Mouse (Mus musculus): Measurements from ENCODE around the gene Ahnak2. TPM values are rescaled to one million over a fixed set of nuclear protein-coding genes. Genes with fewer than 3 reads are reported as not detected.

The Ahnak2 gene
- polyA plus RNA-seq, 1 experiment, result 24.4 TPM

DNA sequence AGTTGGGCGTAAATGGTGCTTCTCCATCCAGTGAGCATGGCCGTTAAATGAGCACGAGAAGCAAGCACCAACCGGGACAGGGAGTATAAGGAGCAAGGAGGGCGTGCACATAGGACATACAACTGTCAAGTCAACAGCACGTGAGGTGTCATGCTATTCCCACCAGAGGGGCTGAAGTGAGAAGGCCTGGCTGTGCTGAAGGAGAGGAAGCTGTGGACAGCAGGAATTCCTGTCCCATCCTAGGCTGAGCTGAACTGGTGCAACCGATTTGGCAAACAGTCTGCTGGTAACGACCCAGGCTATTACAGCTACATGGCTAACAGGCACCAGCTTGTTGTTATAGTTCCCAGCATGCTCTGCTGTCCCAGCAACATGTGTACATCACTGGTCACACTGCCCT, 11.4 kb downstream of the Ahnak2 start:
- Histone ChIP-seq H3ac (ENCODE audit: control insufficient read depth, insufficient read length) (no peak overlapping the region), H3K27me3 (ENCODE audit: control insufficient read depth, insufficient read depth, insufficient read length) (no peaks in the 10 kb centered on the region), H3K4me2 (ENCODE audit: low read depth) (no peak overlapping the region), H3K4me3 (no peak overlapping the region), H3K36me3 (ENCODE audit: control insufficient read depth, insufficient read depth) (peaks cover 16% of the 10 kb centered on the region), H3K79me2 (ENCODE audit: control insufficient read depth, insufficient read depth) (peaks cover 34% of the 10 kb centered on the region)
- TF ChIP-seq E2F4 (IDR thresholded peaks at IDR 0.05; ENCODE audit: insufficient read depth) (no peak), POLR2AphosphoS2 (IDR thresholded peaks at IDR 0.05; ENCODE audit: insufficient read length, low read depth) (peak; percentile 7)

DNA sequence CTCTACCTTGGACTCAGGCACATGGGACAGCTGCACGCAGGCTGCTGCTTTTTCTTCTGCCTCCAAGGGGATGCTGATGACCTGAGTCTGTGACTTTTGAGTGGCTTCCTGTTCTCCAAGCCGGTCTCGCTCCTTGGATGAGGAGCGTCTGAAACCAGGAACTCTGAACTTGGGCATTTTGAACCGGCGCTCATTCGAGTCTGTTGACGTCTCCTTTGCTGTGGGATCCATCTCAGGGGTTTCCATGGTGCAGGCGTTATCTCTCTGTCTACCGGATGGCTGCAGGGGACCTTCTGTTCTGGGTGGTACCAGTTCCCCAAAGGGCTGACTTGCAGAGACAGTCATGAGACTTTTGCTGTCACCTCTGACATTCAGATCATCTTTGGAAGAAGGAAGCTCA, 28.0 kb downstream of the Ahnak2 start:
- Histone ChIP-seq H3K4me3 (no peak overlapping the region), H3K27me3 (ENCODE audit: control insufficient read depth, insufficient read depth, insufficient read length) (no peaks in the 10 kb centered on the region), H3K36me3 (ENCODE audit: control insufficient read depth, insufficient read depth) (peaks cover 17% of the 10 kb centered on the region), H3K4me2 (ENCODE audit: low read depth) (no peak overlapping the region), H3K79me2 (ENCODE audit: control insufficient read depth, insufficient read depth) (no peaks in the 10 kb centered on the region), H3ac (ENCODE audit: control insufficient read depth, insufficient read length) (no peak overlapping the region)
- TF ChIP-seq REST (IDR thresholded peaks at IDR 0.05; ENCODE audit: insufficient read depth, insufficient read length) (no peak), MYOD1 (IDR thresholded peaks at IDR 0.05; ENCODE audit: control insufficient read depth in 1 of 3, insufficient read length in 2 of 3, low read depth in 2 of 3) (no peak), TCF3 (IDR thresholded peaks at IDR 0.05; ENCODE audit: insufficient read length, low read depth) (no peak), SRF (IDR thresholded peaks at IDR 0.05; ENCODE audit: control insufficient read depth, insufficient read length, low read depth) (no peak), CEBPB (IDR thresholded peaks at IDR 0.05; ENCODE audit: insufficient read depth, poor library complexity, severe bottlenecking) (no peak), TCF12 (IDR thresholded peaks at IDR 0.05; ENCODE audit: insufficient read depth, poor library complexity, severe bottlenecking) (no peak), USF1 (IDR thresholded peaks at IDR 0.05; ENCODE audit: low read depth) (no peak), POLR2AphosphoS2 (IDR thresholded peaks at IDR 0.05; ENCODE audit: insufficient read length, low read depth) (no peak)

DNA sequence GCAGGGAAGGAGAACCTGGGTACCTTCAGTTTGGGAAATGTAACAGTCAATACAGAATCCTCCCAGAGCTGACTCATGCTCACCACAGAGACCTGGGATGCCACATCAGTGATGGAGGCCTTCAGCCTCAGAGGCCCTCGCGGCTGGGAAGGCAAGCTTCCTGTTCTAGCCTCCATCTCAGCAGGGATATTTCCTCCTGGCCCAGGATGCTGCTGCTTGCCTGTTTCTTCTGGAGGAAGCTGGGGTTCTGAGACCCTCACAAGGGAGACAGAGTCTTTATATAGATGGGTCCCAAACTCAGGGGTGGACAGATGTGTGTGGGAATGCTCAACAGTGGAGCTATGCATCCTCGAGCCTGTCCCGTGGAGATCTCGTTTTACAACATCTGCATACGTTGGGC, 28.4 kb downstream of the Ahnak2 start:
- no peaks in the 10 kb centered on the region for H3K79me2 ChIP-seq (ENCODE audit: control insufficient read depth, insufficient read depth)
- TF ChIP-seq SRF (IDR thresholded peaks at IDR 0.05; ENCODE audit: control insufficient read depth, insufficient read length, low read depth) (no peak), TCF3 (IDR thresholded peaks at IDR 0.05; ENCODE audit: insufficient read length, low read depth) (no peak), POLR2A (IDR thresholded peaks at IDR 0.05; ENCODE audit: insufficient read length, low read depth) (no peak), MYOG (IDR thresholded peaks at IDR 0.05; ENCODE audit: control insufficient read depth in 1 of 3, insufficient read depth in 1 of 3, insufficient read length in 2 of 3, low read depth in 2 of 3) (no peak), POLR2AphosphoS2 (IDR thresholded peaks at IDR 0.05; ENCODE audit: insufficient read length, low read depth) (no peak), TCF12 (IDR thresholded peaks at IDR 0.05; ENCODE audit: insufficient read depth, poor library complexity, severe bottlenecking) (no peak), REST (IDR thresholded peaks at IDR 0.05; ENCODE audit: insufficient read depth, insufficient read length) (no peak), E2F4 (IDR thresholded peaks at IDR 0.05; ENCODE audit: insufficient read depth) (no peak), MAX (IDR thresholded peaks at IDR 0.05; ENCODE audit: low read depth) (no peak), MYOD1 (IDR thresholded peaks at IDR 0.05; ENCODE audit: control insufficient read depth in 1 of 3, insufficient read length in 2 of 3, low read depth in 2 of 3) (no peak), CEBPB (IDR thresholded peaks at IDR 0.05; ENCODE audit: insufficient read depth, poor library complexity, severe bottlenecking) (no peak), USF1 (IDR thresholded peaks at IDR 0.05; ENCODE audit: low read depth) (no peak)
- H3K4me3 ChIP-seq, result no peak overlapping the region
- H3ac ChIP-seq (ENCODE audit: control insufficient read depth, insufficient read length), result no peak overlapping the region
- H3K36me3 ChIP-seq (ENCODE audit: control insufficient read depth, insufficient read depth), result peaks cover 17% of the 10 kb centered on the region
- H3K27me3 ChIP-seq (ENCODE audit: control insufficient read depth, insufficient read depth, insufficient read length), result no peaks in the 10 kb centered on the region
- H3K4me2 ChIP-seq (ENCODE audit: low read depth), result no peak overlapping the region

DNA sequence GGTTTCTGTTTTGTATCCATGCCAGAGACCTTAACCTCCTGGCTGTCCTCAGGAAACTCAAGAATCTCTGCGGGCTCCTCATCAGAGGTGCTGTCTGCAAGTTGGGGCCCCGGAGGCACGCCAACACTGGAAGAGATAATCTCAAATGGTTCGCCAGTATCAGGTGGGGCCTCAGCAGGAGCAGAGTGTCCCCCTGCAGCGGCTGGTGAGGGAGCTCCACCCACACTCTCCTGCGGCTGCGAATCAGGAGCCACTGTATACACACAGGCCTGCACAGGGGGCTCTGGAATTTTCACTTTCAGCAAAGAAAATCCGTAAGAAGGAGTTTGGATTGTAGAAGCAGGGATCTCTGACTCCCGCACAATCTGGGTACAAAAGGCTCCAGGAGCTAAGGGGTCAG, 29.1 kb downstream of the Ahnak2 start:
- H3K4me2 ChIP-seq (ENCODE audit: low read depth), result no peak overlapping the region
- H3K4me3 ChIP-seq, result no peak overlapping the region
- H3K27me3 ChIP-seq (ENCODE audit: control insufficient read depth, insufficient read depth, insufficient read length), result no peaks in the 10 kb centered on the region
- no peak overlapping the region for H3ac ChIP-seq (ENCODE audit: control insufficient read depth, insufficient read length)
- H3K79me2 ChIP-seq (ENCODE audit: control insufficient read depth, insufficient read depth), result no peaks in the 10 kb centered on the region
- TF ChIP-seq E2F4 (IDR thresholded peaks at IDR 0.05; ENCODE audit: insufficient read depth) (no peak), MAX (IDR thresholded peaks at IDR 0.05; ENCODE audit: low read depth) (no peak), MYOD1 (IDR thresholded peaks at IDR 0.05; ENCODE audit: control insufficient read depth in 1 of 3, insufficient read length in 2 of 3, low read depth in 2 of 3) (no peak), CEBPB (IDR thresholded peaks at IDR 0.05; ENCODE audit: insufficient read depth, poor library complexity, severe bottlenecking) (no peak), USF1 (IDR thresholded peaks at IDR 0.05; ENCODE audit: low read depth) (no peak), POLR2AphosphoS2 (IDR thresholded peaks at IDR 0.05; ENCODE audit: insufficient read length, low read depth) (no peak), REST (IDR thresholded peaks at IDR 0.05; ENCODE audit: insufficient read depth, insufficient read length) (no peak), SRF (IDR thresholded peaks at IDR 0.05; ENCODE audit: control insufficient read depth, insufficient read length, low read depth) (no peak), MYOG (IDR thresholded peaks at IDR 0.05; ENCODE audit: control insufficient read depth in 1 of 3, insufficient read depth in 1 of 3, insufficient read length in 2 of 3, low read depth in 2 of 3) (no peak), TCF3 (IDR thresholded peaks at IDR 0.05; ENCODE audit: insufficient read length, low read depth) (no peak), TCF12 (IDR thresholded peaks at IDR 0.05; ENCODE audit: insufficient read depth, poor library complexity, severe bottlenecking) (no peak), POLR2A (IDR thresholded peaks at IDR 0.05; ENCODE audit: insufficient read length, low read depth) (no peak)
- H3K36me3 ChIP-seq (ENCODE audit: control insufficient read depth, insufficient read depth), result peaks cover 17% of the 10 kb centered on the region

DNA sequence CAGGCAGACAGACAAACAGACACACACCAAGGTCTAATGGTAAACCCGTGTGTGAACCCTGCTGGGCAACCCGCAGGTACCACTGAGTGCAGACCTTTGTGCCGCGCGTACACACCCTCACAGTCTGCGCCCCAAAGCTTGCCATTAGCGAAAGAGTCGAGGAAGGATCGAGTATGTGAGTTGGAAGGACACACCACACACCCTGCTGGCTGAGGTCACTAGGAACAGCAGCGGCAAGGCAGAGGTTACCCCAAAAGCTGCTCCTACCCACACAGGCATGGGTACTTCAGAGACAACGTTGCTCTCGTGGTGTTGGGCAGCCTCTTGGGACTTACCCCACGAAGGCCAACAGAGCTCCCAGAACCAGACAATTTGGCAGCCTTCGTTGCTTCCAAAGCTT, 30.2 kb downstream of the Ahnak2 start:
- H3K4me2 ChIP-seq (ENCODE audit: low read depth), result no peak overlapping the region
- H3K79me2 ChIP-seq (ENCODE audit: control insufficient read depth, insufficient read depth), result no peaks in the 10 kb centered on the region
- no peaks in the 10 kb centered on the region for H3K27me3 ChIP-seq (ENCODE audit: control insufficient read depth, insufficient read depth, insufficient read length)
- no peak overlapping the region for H3ac ChIP-seq (ENCODE audit: control insufficient read depth, insufficient read length)
- no peak overlapping the region for H3K4me3 ChIP-seq
- H3K36me3 ChIP-seq (ENCODE audit: control insufficient read depth, insufficient read depth), result peaks cover 17% of the 10 kb centered on the region
- TF ChIP-seq POLR2AphosphoS2 (IDR thresholded peaks at IDR 0.05; ENCODE audit: insufficient read length, low read depth), result peak; percentile 62
- TF ChIP-seq USF1 (IDR thresholded peaks at IDR 0.05; ENCODE audit: low read depth), result no peak
